Mouse (Mus musculus): ENCODE measurements at regions not wholly inside any gene's neighbourhood (a gene's known extent, or its start where the extent isn't known, plus 50 kb on each side); places are given as distances from the start of the nearest gene placed in this dataset.

DNA sequence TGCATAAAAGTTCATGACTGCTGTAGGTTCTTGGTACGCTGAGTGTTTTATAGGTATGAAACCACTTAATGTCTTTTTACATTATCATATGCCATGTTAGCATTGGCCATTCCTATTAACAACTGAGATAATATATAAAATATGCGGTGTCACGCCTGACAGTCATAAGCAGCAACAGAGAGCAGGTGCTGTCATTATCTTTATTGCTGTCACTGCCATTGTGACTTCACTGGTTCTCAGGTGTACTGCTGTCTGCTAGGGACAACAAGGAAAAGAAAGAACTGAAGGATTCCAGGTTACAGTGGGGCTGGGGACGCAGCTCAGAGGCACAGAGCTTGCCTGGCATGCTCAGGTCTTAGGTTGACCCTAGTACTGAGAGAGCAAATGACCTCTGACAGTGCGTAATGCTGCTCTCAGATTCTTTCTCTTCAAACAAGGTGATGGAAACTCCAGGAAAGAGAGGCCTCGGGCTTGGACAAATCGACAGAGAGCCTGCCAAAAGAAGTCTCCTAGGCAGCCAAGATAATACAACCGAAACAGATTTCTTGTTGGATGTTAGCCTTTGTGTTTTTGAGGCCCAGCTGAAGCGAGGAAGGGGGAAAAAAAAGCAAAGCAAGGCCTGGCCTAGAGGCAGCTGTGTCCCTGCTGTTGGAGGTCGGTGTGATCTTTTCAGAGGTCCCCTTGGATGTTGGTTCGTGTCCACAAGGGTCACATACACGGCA lies 136.3 kb upstream of the Fbxo11 start:
- no peaks in the 10 kb centered on the region for H3K27me3 ChIP-seq (ENCODE audit: insufficient read depth, low read length)
- H3K4me2 ChIP-seq (ENCODE audit: low read depth, low read length), result no peak overlapping the region
- WGBS, result 54% methylated on average over 12 of the region's 12 CpGs
- TF ChIP-seq CTCF (IDR thresholded peaks at IDR 0.05; ENCODE audit: low read depth), result no peak
- no peak overlapping the region for H3K4me3 ChIP-seq (ENCODE audit: low read length)
- no peak for ATAC-seq
- H3K9me3 ChIP-seq (ENCODE audit: low read length), result no peaks in the 10 kb centered on the region
- peak; percentile 10 for DNase-seq (ENCODE audit: low spot score)
- H3K27ac ChIP-seq, result no peak overlapping the region
- no peaks in the 10 kb centered on the region for H3K36me3 ChIP-seq (ENCODE audit: insufficient read depth, low read length)
- no peak overlapping the region for H3K9ac ChIP-seq (replicated peaks; ENCODE audit: low read length)
- H3K4me1 ChIP-seq (ENCODE audit: insufficient read depth, low read length), result no peaks in the 10 kb centered on the region

DNA sequence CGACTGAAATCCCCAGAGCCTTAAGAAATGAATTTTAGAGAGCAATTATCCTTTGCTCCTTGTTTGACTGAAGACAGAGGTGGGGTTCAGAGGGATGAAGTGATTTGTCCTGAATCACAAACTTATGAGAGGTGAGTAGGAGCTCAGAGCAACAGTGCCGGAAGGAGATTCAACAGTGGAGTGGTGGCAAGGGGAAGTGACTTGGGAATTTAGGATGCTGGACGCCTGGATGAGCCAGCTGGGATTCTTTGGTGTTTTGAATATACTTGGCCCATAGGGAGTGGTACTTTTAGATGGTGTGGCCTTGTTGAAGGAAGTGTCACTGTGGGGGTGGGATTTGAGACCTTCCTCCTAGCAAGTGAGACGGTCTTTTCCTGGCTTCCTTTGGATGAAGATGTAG lies 137.1 kb upstream of the Fbxo11 start:
- Histone ChIP-seq H3K9me3 (ENCODE audit: low read length) (no peaks in the 10 kb centered on the region), H3K4me1 (ENCODE audit: insufficient read depth, low read length) (no peaks in the 10 kb centered on the region), H3K4me3 (ENCODE audit: low read length) (no peak overlapping the region), H3K27ac (no peak overlapping the region), H3K36me3 (ENCODE audit: insufficient read depth, low read length) (no peaks in the 10 kb centered on the region), H3K9ac (replicated peaks; ENCODE audit: low read length) (no peak overlapping the region), H3K27me3 (ENCODE audit: insufficient read depth, low read length) (no peaks in the 10 kb centered on the region), H3K4me2 (ENCODE audit: low read depth, low read length) (no peak overlapping the region)
- 90% methylated on average over 4 of the region's 4 CpGs for WGBS
- TF ChIP-seq CTCF (IDR thresholded peaks at IDR 0.05; ENCODE audit: low read depth), result no peak
- ATAC-seq, result no peak
- DNase-seq (ENCODE audit: low spot score), result no peak

DNA sequence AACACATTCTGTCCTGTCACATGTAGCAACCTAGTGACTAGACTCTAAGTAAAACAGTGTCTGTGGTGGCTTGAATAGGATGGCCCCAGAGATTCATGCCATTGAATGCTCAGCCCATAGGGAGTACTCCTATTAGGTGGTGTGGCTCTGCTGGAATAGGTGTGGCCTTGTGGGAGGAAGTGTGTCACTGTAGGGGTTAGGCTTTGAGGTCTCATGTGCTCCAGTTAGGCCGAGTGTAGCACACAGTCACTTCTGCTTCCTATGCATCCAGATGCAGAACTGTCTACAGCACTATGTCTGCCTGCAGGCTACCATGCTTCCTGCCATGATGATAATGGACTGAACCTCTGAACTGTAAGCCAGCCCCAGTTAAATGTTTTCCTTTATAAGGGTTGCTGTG lies 144.5 kb upstream of the Fbxo11 start:
- Histone ChIP-seq H3K4me3 (ENCODE audit: low read length) (no peak overlapping the region), H3K27ac (no peak overlapping the region), H3K4me1 (ENCODE audit: insufficient read depth, low read length) (no peaks in the 10 kb centered on the region), H3K9ac (replicated peaks; ENCODE audit: low read length) (no peak overlapping the region), H3K36me3 (ENCODE audit: insufficient read depth, low read length) (no peaks in the 10 kb centered on the region), H3K27me3 (ENCODE audit: insufficient read depth, low read length) (no peaks in the 10 kb centered on the region), H3K9me3 (ENCODE audit: low read length) (no peaks in the 10 kb centered on the region), H3K4me2 (ENCODE audit: low read depth, low read length) (no peak overlapping the region)
- ATAC-seq (no peak), DNase-seq (ENCODE audit: low spot score) (no peak)
- WGBS, result 81% methylated on average over 1 of the region's 1 CpGs
- TF ChIP-seq CTCF (IDR thresholded peaks at IDR 0.05; ENCODE audit: low read depth), result no peak

- Histone ChIP-seq H3K9me3 (ENCODE audit: low read length) (no peaks in the 10 kb centered on the region), H3K27me3 (ENCODE audit: insufficient read depth, low read length) (no peaks in the 10 kb centered on the region), H3K36me3 (ENCODE audit: insufficient read depth, low read length) (no peaks in the 10 kb centered on the region), H3K4me2 (ENCODE audit: low read depth, low read length) (no peak overlapping the region), H3K4me1 (ENCODE audit: insufficient read depth, low read length) (no peaks in the 10 kb centered on the region), H3K4me3 (ENCODE audit: low read length) (no peak overlapping the region), H3K9ac (replicated peaks; ENCODE audit: low read length) (no peak overlapping the region), H3K27ac (no peak overlapping the region)
- 87% methylated on average over 7 of the region's 7 CpGs for WGBS
- ATAC-seq (no peak), DNase-seq (ENCODE audit: low spot score) (no peak)
- TF ChIP-seq CTCF (IDR thresholded peaks at IDR 0.05; ENCODE audit: low read depth), result no peak
Observed at GRCm38 (mm10) chr17:88212121-88212520, 147.0 kb upstream of the Fbxo11 start.

GRCm38 (mm10) chr17:88214746-88215145 lies 149.7 kb upstream of the Fbxo11 start:
- H3K4me1 ChIP-seq (ENCODE audit: insufficient read depth, low read length), result no peaks in the 10 kb centered on the region
- no peaks in the 10 kb centered on the region for H3K27me3 ChIP-seq (ENCODE audit: insufficient read depth, low read length)
- H3K9me3 ChIP-seq (ENCODE audit: low read length), result no peaks in the 10 kb centered on the region
- H3K9ac ChIP-seq (replicated peaks; ENCODE audit: low read length), result no peak overlapping the region
- no peak for TF ChIP-seq CTCF (IDR thresholded peaks at IDR 0.05; ENCODE audit: low read depth)
- H3K4me2 ChIP-seq (ENCODE audit: low read depth, low read length), result no peak overlapping the region
- no peak overlapping the region for H3K27ac ChIP-seq
- 83% methylated on average over 9 of the region's 9 CpGs for WGBS
- no peak for ATAC-seq
- no peaks in the 10 kb centered on the region for H3K36me3 ChIP-seq (ENCODE audit: insufficient read depth, low read length)
- no peak for DNase-seq (ENCODE audit: low spot score)
- no peak overlapping the region for H3K4me3 ChIP-seq (ENCODE audit: low read length)

DNA sequence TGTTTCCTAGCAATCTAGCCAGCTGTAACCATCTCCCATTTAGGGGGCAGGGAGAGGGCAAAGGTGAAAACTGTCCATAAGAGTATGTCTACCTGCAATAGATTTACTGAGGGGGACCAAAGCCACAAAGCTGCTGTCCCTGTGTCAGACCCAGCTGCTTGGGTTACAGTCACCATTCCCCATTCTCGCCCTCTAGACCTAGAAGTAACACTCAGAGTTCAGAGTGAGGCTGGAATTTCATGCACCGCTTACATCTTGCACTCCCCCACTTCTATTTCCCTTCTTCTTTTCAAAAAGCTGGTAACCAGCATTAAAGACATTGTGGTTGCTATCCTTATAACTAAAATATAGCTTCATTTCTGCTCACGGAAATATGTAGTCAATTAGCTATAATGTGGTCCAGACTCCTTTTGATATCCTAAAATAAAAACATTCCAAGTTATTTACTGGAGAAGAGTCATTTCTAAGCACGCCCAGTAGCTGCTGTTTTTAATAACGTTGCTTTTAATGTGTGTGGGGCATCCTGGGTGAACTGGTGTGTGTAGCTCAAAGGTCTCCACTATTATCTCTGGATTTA lies 157.4 kb upstream of the Fbxo11 start:
- no peak overlapping the region for H3K4me2 ChIP-seq (ENCODE audit: low read depth, low read length)
- no peaks in the 10 kb centered on the region for H3K4me1 ChIP-seq (ENCODE audit: insufficient read depth, low read length)
- no peak overlapping the region for H3K27ac ChIP-seq
- DNase-seq (ENCODE audit: low spot score) (no peak), ATAC-seq (no peak)
- no peak overlapping the region for H3K4me3 ChIP-seq (ENCODE audit: low read length)
- H3K27me3 ChIP-seq (ENCODE audit: insufficient read depth, low read length), result no peaks in the 10 kb centered on the region
- no peak overlapping the region for H3K9ac ChIP-seq (replicated peaks; ENCODE audit: low read length)
- no peaks in the 10 kb centered on the region for H3K9me3 ChIP-seq (ENCODE audit: low read length)
- H3K36me3 ChIP-seq (ENCODE audit: insufficient read depth, low read length), result no peaks in the 10 kb centered on the region
- 81% methylated on average over 5 of the region's 5 CpGs for WGBS
- TF ChIP-seq CTCF (IDR thresholded peaks at IDR 0.05; ENCODE audit: low read depth), result no peak

- Histone ChIP-seq H3K9ac (replicated peaks; ENCODE audit: low read length) (no peak overlapping the region), H3K9me3 (ENCODE audit: low read length) (no peaks in the 10 kb centered on the region), H3K4me3 (ENCODE audit: low read length) (no peak overlapping the region), H3K27me3 (ENCODE audit: insufficient read depth, low read length) (no peaks in the 10 kb centered on the region), H3K27ac (no peak overlapping the region), H3K4me1 (ENCODE audit: insufficient read depth, low read length) (no peaks in the 10 kb centered on the region), H3K4me2 (ENCODE audit: low read depth, low read length) (no peak overlapping the region), H3K36me3 (ENCODE audit: insufficient read depth, low read length) (no peaks in the 10 kb centered on the region)
- TF ChIP-seq CTCF (IDR thresholded peaks at IDR 0.05; ENCODE audit: low read depth), result no peak
- DNase-seq (ENCODE audit: low spot score), result no peak
- ATAC-seq, result no peak
- WGBS, result 80% methylated on average over 8 of the region's 8 CpGs
Observed at GRCm38 (mm10) chr17:88240476-88240875, 175.4 kb upstream of the Fbxo11 start.
